Mouse (Mus musculus) testis, adult 2 months (tissue): ENCODE data around the gene Brms1.

ENCODE experiments used
- CTCF ChIP-seq: fragments of 200-500 bp; IDR thresholded peaks from 2 replicates; pipeline ENCODE4 v1.5.1; 2012; ENCODE audit warnings: low read depth, mild to moderate bottlenecking, inconsistent platforms, low read length, moderate library complexity; ENCODE audit not compliant: control insufficient read depth, insufficient read depth, insufficient replicate concordance
- POLR2A ChIP-seq: fragments of 200-500 bp; IDR thresholded peaks from 2 replicates; pipeline ENCODE4 v1.6.1; 2012; ENCODE audit warnings: low read depth, mild to moderate bottlenecking, inconsistent platforms, low read length, moderate library complexity; ENCODE audit not compliant: control insufficient read depth

- TF ChIP-seq CTCF (no peak), POLR2A (no peak)
Observed at GRCm38 (mm10) chr19:5021416-5021815, 19.7 kb upstream of the Brms1 start.
